Mouse (Mus musculus) heart, adult 2 months (tissue): ENCODE data around the gene Anp32e. TPM values are rescaled to one million over a fixed set of nuclear protein-coding genes. Genes with fewer than 3 reads are reported as not detected.
"Not testable (repeated sequence)": the region's sequence is repeated elsewhere in the genome, so short reads cannot be mapped to it uniquely, and the experiment has no call there.

Source experiments
- DNase-seq, 2 experiments: peaks; one replicate each; pipeline ENCODE4 v3.0.0; 2021
- H3K27ac ChIP-seq: fragments of 200-600 bp; 2 replicates; pipeline ENCODE4 v1.8.1; 2022
- H3K27me3 ChIP-seq: fragments of 200-500 bp; 2 replicates; pipeline ENCODE4 v1.6.1; 2012; ENCODE audit warnings: mild to moderate bottlenecking, low read length, inconsistent platforms, mixed read lengths; ENCODE audit not compliant: control insufficient read depth, insufficient read depth
- H3K36me3 ChIP-seq: fragments of 200-500 bp; 2 replicates; pipeline ENCODE4 v1.6.1; 2012; ENCODE audit warnings: low read length, inconsistent platforms; ENCODE audit not compliant: control insufficient read depth, insufficient read depth
- H3K4me1 ChIP-seq: fragments of 200-500 bp; 2 replicates; pipeline ENCODE4 v1.6.1; 2011; ENCODE audit warnings: low read length; ENCODE audit not compliant: control insufficient read depth, insufficient read depth
- H3K4me3 ChIP-seq: fragments of 200-600 bp; 2 replicates; pipeline ENCODE4 v1.8.1; 2022
- H3K79me2 ChIP-seq: fragments of 200-500 bp; replicated peaks from 2 replicates; pipeline ENCODE4 v1.6.1; 2012; ENCODE audit warnings: mild to moderate bottlenecking, inconsistent platforms, low read length, moderate library complexity, mixed read lengths; ENCODE audit not compliant: control insufficient read depth, insufficient read depth
- H3K9ac ChIP-seq: fragments of 200-500 bp; 2 replicates; pipeline ENCODE4 v1.6.1; 2012; ENCODE audit warnings: low read depth, mild to moderate bottlenecking, control low read depth, inconsistent platforms, low read length, mixed read lengths
- CTCF ChIP-seq: fragments of 200-600 bp; IDR thresholded peaks from 2 replicates; pipeline ENCODE4 v1.8.1; 2022; ENCODE audit warnings: antibody characterized with exemption, mild to moderate bottlenecking, moderate library complexity
- EP300 ChIP-seq: fragments of 200-500 bp; IDR thresholded peaks from 2 replicates; pipeline ENCODE4 v1.6.1; 2011; ENCODE audit warnings: low read depth, low read length, control low read depth; ENCODE audit not compliant: insufficient read depth
- POLR2A ChIP-seq: fragments of 200-500 bp; IDR thresholded peaks from 2 replicates; pipeline ENCODE4 v1.6.1; 2011; ENCODE audit warnings: mild to moderate bottlenecking, low read depth, low read length, control low read depth; ENCODE audit not compliant: insufficient read depth
- WGBS: fragments of 180-500 bp; shearing (Covaris S2); methylation state at CpG from one replicate; pipeline ENCODE4 v1.1.7; 2018; 5-methylcytosine and 5-hydroxymethylcytosine counted together
- intact Hi-C: fragments of 180-260 bp; cut with DNase I; formaldehyde crosslinking; loops from one replicate; pipeline ENCODE4 v1.15.1; 2025
- polyA plus RNA-seq: library from polyadenylated mRNA; depleted of rRNA; stranded (reverse); fragments of >200 nt; gene quantifications from 2 replicates; pipeline ENCODE4 v1.2.3, GENCODE M21; 2012
- total RNA-seq, 2 experiments: library from RNA; stranded (reverse); gene quantifications; 2 replicates each; pipeline ENCODE4 v1.2.3; 2021

Anp32e gene
- total and polyA plus RNA-seq, 3 experiments, result 15.5 to 90.9 (median 83.0) TPM

- Histone ChIP-seq H3K36me3 (no peaks in the 10 kb centered on the region), H3K27ac (peak overlapping the region; percentile 69), H3K4me3 (no peak overlapping the region), H3K79me2 (no peaks in the 10 kb centered on the region), H3K27me3 (no peaks in the 10 kb centered on the region), H3K9ac (no peak overlapping the region), H3K4me1 (peaks cover 6% of the 10 kb centered on the region)
- intact Hi-C loops, result loop anchor here (5.0 kb wide), 1 partner anchor 61 kb away; the partner anchor contains the start of genes Aph1a and BC028528
- no peak for TF ChIP-seq CTCF
- DNase-seq, result no peak
Observed at GRCm38 (mm10) chr3:95953023-95953422, 24.0 kb downstream of the Anp32e start.

GRCm38 (mm10) chr3:95953522-95953921 lies 24.5 kb downstream of the Anp32e start:
- peak overlapping the region; percentile 69 for H3K27ac ChIP-seq
- intact Hi-C loops, result loop anchor here (5.0 kb wide), 1 partner anchor 61 kb away; the partner anchor contains the start of genes Aph1a and BC028528

GRCm38 (mm10) chr3:95954648-95955173 lies 25.7 kb downstream of the Anp32e start:
- H3K4me1 ChIP-seq, H3K27ac ChIP-seq, H3K27me3 ChIP-seq, H3K36me3 ChIP-seq, H3K79me2 ChIP-seq, DNase-seq, H3K9ac ChIP-seq, H3K4me3 ChIP-seq: not testable (repeated sequence)
- WGBS, result 91% methylated on average over 12 of the region's 12 CpGs
- intact Hi-C loops, result loop anchor here (5.0 kb wide), 1 partner anchor 62 kb away; the partner anchor contains the start of genes Aph1a and BC028528

More at GRCm38 (mm10) chr3:95953522-95953921, 24.5 kb downstream of the Anp32e start:
- no peaks in the 10 kb centered on the region for H3K27me3 ChIP-seq
- WGBS, result 42% methylated on average over 3 of the region's 3 CpGs
- H3K4me1 ChIP-seq, result peaks cover 6% of the 10 kb centered on the region
- H3K4me3 ChIP-seq, result no peak overlapping the region
- no peaks in the 10 kb centered on the region for H3K36me3 ChIP-seq
- 0 out of 2 replicates have a peak, but pooled peaks have one; percentile 9 for TF ChIP-seq CTCF
- TF ChIP-seq POLR2A, result no peak
- DNase-seq, result no peak
- no peaks in the 10 kb centered on the region for H3K79me2 ChIP-seq
- H3K9ac ChIP-seq, result no peak overlapping the region

- intact Hi-C loops, result no loop called here
- 83% methylated on average over 5 of the region's 5 CpGs for WGBS
Observed at GRCm38 (mm10) chr3:95955318-95955717, 26.3 kb downstream of the Anp32e start.

GRCm38 (mm10) chr3:95957359-95958148 lies 28.5 kb downstream of the Anp32e start:
- Histone ChIP-seq H3K27ac (peak overlapping the region; percentile 78), H3K36me3 (no peaks in the 10 kb centered on the region), H3K79me2 (no peaks in the 10 kb centered on the region), H3K4me3 (no peak overlapping the region), H3K4me1 (peaks cover 6% of the 10 kb centered on the region), H3K9ac (peak overlapping the region; percentile 30), H3K27me3 (no peaks in the 10 kb centered on the region)
- 14% methylated on average over 8 of the region's 8 CpGs for WGBS
- intact Hi-C loops, result no loop called here
- TF ChIP-seq EP300 (no peak), POLR2A (no peak), CTCF (no peak)
- DNase-seq, result peak in 1 of 2 experiments; percentile 43

More at GRCm38 (mm10) chr3:95955318-95955717, 26.3 kb downstream of the Anp32e start:
- Histone ChIP-seq H3K4me3 (no peak overlapping the region), H3K27ac (no peak overlapping the region), H3K27me3 (no peaks in the 10 kb centered on the region), H3K4me1 (peaks cover 6% of the 10 kb centered on the region), H3K36me3 (no peaks in the 10 kb centered on the region), H3K9ac (no peak overlapping the region), H3K79me2 (no peaks in the 10 kb centered on the region)
- DNase-seq, result no peak
- TF ChIP-seq CTCF (no peak), POLR2A (no peak)

- intact Hi-C loops, result no loop called here
- Histone ChIP-seq H3K27ac (no peak overlapping the region), H3K4me3 (no peak overlapping the region), H3K9ac (no peak overlapping the region), H3K4me1 (peaks cover 5% of the 10 kb centered on the region), H3K36me3 (no peaks in the 10 kb centered on the region), H3K27me3 (no peaks in the 10 kb centered on the region), H3K79me2 (no peaks in the 10 kb centered on the region)
- TF ChIP-seq EP300, result no peak
- peak; percentile 69 for TF ChIP-seq CTCF
- TF ChIP-seq POLR2A, result no peak
- 84% methylated on average over 5 of the region's 5 CpGs for WGBS
- DNase-seq, result no peak
Observed at GRCm38 (mm10) chr3:95959082-95959481, 30.0 kb downstream of the Anp32e start.
